Mouse (Mus musculus) heart, embryonic 15.5 days (tissue): ENCODE results near the gene Tut1. TPM values are rescaled to one million over a fixed set of nuclear protein-coding genes. Genes with fewer than 3 reads are reported as not detected.
"Not testable (repeated sequence)": the region's sequence is repeated elsewhere in the genome, so short reads cannot be mapped to it uniquely, and the experiment has no call there.

Source experiments
- ATAC-seq: fragments of 200-750 bp; cut with Nextera tagmentation; replicated peaks from 2 replicates; pipeline ENCODE4 v1.8.0; 2017; ENCODE audit warnings: low read depth, moderate TSS enrichment; ENCODE audit not compliant: insufficient number of reproducible peaks, insufficient read depth, low FRiP score
- H3K27ac ChIP-seq: fragments of 300-500 bp; sonication (generic); 2 replicates; pipeline ENCODE4 v1.5.1; 2015; ENCODE audit warnings: mild to moderate bottlenecking, inconsistent platforms
- H3K27me3 ChIP-seq: fragments of 300-500 bp; sonication (generic); 2 replicates; pipeline ENCODE4 v1.6.1; 2015; ENCODE audit warnings: inconsistent platforms
- H3K36me3 ChIP-seq: fragments of 300-500 bp; sonication (generic); 2 replicates; pipeline ENCODE4 v1.6.1; 2015; ENCODE audit warnings: mild to moderate bottlenecking, inconsistent platforms
- H3K4me1 ChIP-seq: fragments of 300-500 bp; sonication (generic); replicated peaks from 2 replicates; pipeline ENCODE4 v1.6.1; 2015; ENCODE audit warnings: inconsistent platforms
- H3K4me2 ChIP-seq: fragments of 300-500 bp; sonication (generic); 2 replicates; pipeline ENCODE4 v1.6.1; 2015; ENCODE audit warnings: inconsistent platforms, mild to moderate bottlenecking, moderate library complexity
- H3K4me3 ChIP-seq: fragments of 300-500 bp; sonication (generic); 2 replicates; pipeline ENCODE4 v1.5.1; 2015; ENCODE audit warnings: mild to moderate bottlenecking, inconsistent platforms
- H3K9ac ChIP-seq: fragments of 300-500 bp; sonication (generic); 2 replicates; pipeline ENCODE4 v1.6.1; 2015; ENCODE audit warnings: mild to moderate bottlenecking, inconsistent platforms
- H3K9me3 ChIP-seq: fragments of 300-500 bp; sonication (generic); replicated peaks from 2 replicates; pipeline ENCODE4 v1.6.1; 2016; ENCODE audit warnings: inconsistent platforms
- WGBS: fragments of 180-500 bp; shearing (Covaris S2); methylation state at CpG from one replicate; pipeline ENCODE4 v1.1.7; 2015; ENCODE audit warnings: mixed read lengths; 5-methylcytosine and 5-hydroxymethylcytosine counted together
- polyA plus RNA-seq: library from polyadenylated mRNA; unstranded; fragments of >200 nt; fragmentation: Nextera tagmentation; extraction: Ambion mirVana; gene quantifications from 2 replicates; pipeline ENCODE4 v1.2.1, GENCODE M21; 2015

Tut1 gene
- polyA plus RNA-seq, 1 experiment from 2014 or later, result 13.7 TPM

GRCm38 (mm10) chr19:8993625-8993912, 39.9 kb downstream of the Tut1 start:
- no peak for ATAC-seq
- H3K4me2 ChIP-seq, result peak overlapping the region; percentile 70
- H3K36me3 ChIP-seq, result no peaks in the 10 kb centered on the region
- no peak overlapping the region for H3K9ac ChIP-seq
- H3K4me3 ChIP-seq, result 0 out of 2 replicates have a peak overlapping the region, but pooled peaks have one; percentile 9
- WGBS, result 79% methylated on average over 2 of the region's 2 CpGs
- peak overlapping the region; percentile 97 for H3K27ac ChIP-seq
- no peaks in the 10 kb centered on the region for H3K27me3 ChIP-seq
- H3K9me3 ChIP-seq, result no peaks in the 10 kb centered on the region
- H3K4me1 ChIP-seq, result peaks cover 80% of the 10 kb centered on the region

GRCm38 (mm10) chr19:8994813-8995607, 41.4 kb downstream of the Tut1 start:
- no peaks in the 10 kb centered on the region for H3K9me3 ChIP-seq
- peaks cover 8% of the 10 kb centered on the region for H3K36me3 ChIP-seq
- H3K27ac ChIP-seq, result no peak overlapping the region
- no peak for ATAC-seq
- H3K4me1 ChIP-seq, result peaks cover 83% of the 10 kb centered on the region
- no peaks in the 10 kb centered on the region for H3K27me3 ChIP-seq
- H3K4me2 ChIP-seq, result no peak overlapping the region
- H3K4me3 ChIP-seq, result no peak overlapping the region
- H3K9ac ChIP-seq, result peak overlapping the region; percentile 4; the same call in 1 of the 2 replicates
- WGBS, result 69% methylated on average over 10 of the region's 10 CpGs

GRCm38 (mm10) chr19:8996601-8997000, 43.0 kb downstream of the Tut1 start:
- Histone ChIP-seq H3K36me3 (peaks cover 24% of the 10 kb centered on the region), H3K27ac (peak overlapping the region; percentile 67; the same call in 1 of the 2 replicates), H3K9me3 (no peaks in the 10 kb centered on the region), H3K4me2 (no peak overlapping the region), H3K27me3 (no peaks in the 10 kb centered on the region), H3K4me3 (no peak overlapping the region), H3K4me1 (peaks cover 73% of the 10 kb centered on the region), H3K9ac (no peak overlapping the region)
- 96% methylated on average over 6 of the region's 6 CpGs for WGBS
- no peak for ATAC-seq

GRCm38 (mm10) chr19:8997546-8997945, 43.9 kb downstream of the Tut1 start:
- Histone ChIP-seq H3K4me2 (peak overlapping the region; percentile 40), H3K27ac (peak overlapping the region; percentile 67), H3K4me3 (no peak overlapping the region), H3K9ac (no peak overlapping the region), H3K9me3 (no peaks in the 10 kb centered on the region), H3K27me3 (no peaks in the 10 kb centered on the region), H3K36me3 (peaks cover 34% of the 10 kb centered on the region), H3K4me1 (peaks cover 64% of the 10 kb centered on the region)
- WGBS, result 31% methylated on average over 4 of the region's 4 CpGs
- ATAC-seq, result peak; percentile 86

GRCm38 (mm10) chr19:8998546-8998945, 44.9 kb downstream of the Tut1 start:
- peak overlapping the region; percentile 67; the same call in 1 of the 2 replicates for H3K27ac ChIP-seq
- no peaks in the 10 kb centered on the region for H3K9me3 ChIP-seq
- ATAC-seq, result no peak
- peaks cover 54% of the 10 kb centered on the region for H3K4me1 ChIP-seq
- H3K4me2 ChIP-seq, result no peak overlapping the region
- H3K27me3 ChIP-seq, result no peaks in the 10 kb centered on the region
- no peak overlapping the region for H3K9ac ChIP-seq
- WGBS, result 85% methylated on average over 6 of the region's 6 CpGs
- H3K4me3 ChIP-seq, result no peak overlapping the region
- H3K36me3 ChIP-seq, result peaks cover 44% of the 10 kb centered on the region

GRCm38 (mm10) chr19:8999223-8999622, 45.6 kb downstream of the Tut1 start:
- Histone ChIP-seq H3K27ac (no peak overlapping the region), H3K4me2 (no peak overlapping the region), H3K4me3 (no peak overlapping the region), H3K36me3 (peaks cover 50% of the 10 kb centered on the region), H3K9me3 (no peaks in the 10 kb centered on the region), H3K9ac (no peak overlapping the region), H3K4me1 (peaks cover 48% of the 10 kb centered on the region), H3K27me3 (no peaks in the 10 kb centered on the region)
- ATAC-seq, result no peak
- 73% methylated on average over 4 of the region's 4 CpGs for WGBS

GRCm38 (mm10) chr19:9006915-9007314, 53.3 kb downstream of the Tut1 start:
- H3K9me3 ChIP-seq, H3K4me3 ChIP-seq, H3K4me1 ChIP-seq, H3K27me3 ChIP-seq, ATAC-seq, H3K27ac ChIP-seq, H3K4me2 ChIP-seq, H3K9ac ChIP-seq: not testable (repeated sequence)
- H3K36me3 ChIP-seq, result peaks cover 70% of the 10 kb centered on the region
- 90% methylated on average over 2 of the region's 2 CpGs for WGBS

Other genes with a start within 250 kb of the Tut1 start
- gene Slc3a2, start 230.5 kb upstream of the Tut1 start, polyA plus RNA-seq, result 59.4 and 71.5 TPM in 2 replicates
- 42.8 and 59.3 TPM in 2 replicates for gene Wdr74, start 218.0 kb upstream of the Tut1 start, polyA plus RNA-seq
- gene 1700092M07Rik, start 213.1 kb upstream of the Tut1 start, polyA plus RNA-seq, result 0.69 and 1.9 TPM in 2 replicates
- 81.0 and 92.0 TPM in 2 replicates for gene Stx5a, start 212.4 kb upstream of the Tut1 start, polyA plus RNA-seq
- 100 and 132 TPM in 2 replicates for gene Nxf1, start 196.8 kb upstream of the Tut1 start, polyA plus RNA-seq
- gene Tmem223, start 182.9 kb upstream of the Tut1 start, polyA plus RNA-seq, result 154 and 157 TPM in 2 replicates
- gene Tmem179b, start 179.4 kb upstream of the Tut1 start, polyA plus RNA-seq, result 47.6 and 60.3 TPM in 2 replicates
- 15.4 and 18.8 TPM in 2 replicates for gene Taf6l, start 167.4 kb upstream of the Tut1 start, polyA plus RNA-seq
- 118 and 126 TPM in 2 replicates for gene Polr2g, start 155.3 kb upstream of the Tut1 start, polyA plus RNA-seq
- 3.5 and 3.8 TPM in 2 replicates for gene Zbtb3, start 151.3 kb upstream of the Tut1 start, polyA plus RNA-seq
- 30.9 and 36.2 TPM in 2 replicates for gene Ttc9c, start 134.5 kb upstream of the Tut1 start, polyA plus RNA-seq
- 2.6 and 3.1 TPM in 2 replicates for gene Hnrnpul2, start 133.8 kb upstream of the Tut1 start, polyA plus RNA-seq
- gene AC129217.1, start 124.1 kb upstream of the Tut1 start, polyA plus RNA-seq, result 0.36 TPM in 1 of 2 replicates, not detected in the other
- 36.4 and 47.0 TPM in 2 replicates for gene Bscl2, start 116.4 kb upstream of the Tut1 start, polyA plus RNA-seq
- 1.3 and 5.0 TPM in 2 replicates for gene Gng3, start 114.7 kb upstream of the Tut1 start, polyA plus RNA-seq
- 1.8 and 2.4 TPM in 2 replicates for gene Lrrn4cl, start 103.1 kb upstream of the Tut1 start, polyA plus RNA-seq
- gene Ubxn1, start 82.4 kb upstream of the Tut1 start, polyA plus RNA-seq, result 120 and 127 TPM in 2 replicates
- gene Uqcc3, start 72.9 kb upstream of the Tut1 start, polyA plus RNA-seq, result 54.8 and 63.4 TPM in 2 replicates
- gene Lbhd1, start 70.1 kb upstream of the Tut1 start, polyA plus RNA-seq, result 35.8 and 44.8 TPM in 2 replicates
- not detected in 2 replicates for gene Gm49403, start 69.9 kb upstream of the Tut1 start, polyA plus RNA-seq
- 44.7 and 51.9 TPM in 2 replicates for gene 1810009A15Rik, start 65.0 kb upstream of the Tut1 start, polyA plus RNA-seq
- not detected in 2 replicates for gene Gm49416, start 64.9 kb upstream of the Tut1 start, polyA plus RNA-seq
- gene Ints5, start 60.8 kb upstream of the Tut1 start, polyA plus RNA-seq, result 21.2 and 29.4 TPM in 2 replicates
- gene Ganab, start 55.8 kb upstream of the Tut1 start, polyA plus RNA-seq, result 50.0 and 67.9 TPM in 2 replicates
- gene B3gat3, start 33.5 kb upstream of the Tut1 start, polyA plus RNA-seq, result 33.3 and 38.1 TPM in 2 replicates
- gene Rom1, start 24.5 kb upstream of the Tut1 start, polyA plus RNA-seq, result 1.9 and 2.3 TPM in 2 replicates
- gene Eml3, start 24.3 kb upstream of the Tut1 start, polyA plus RNA-seq, result 12.7 and 21.9 TPM in 2 replicates
- 74.2 and 99.5 TPM in 2 replicates for gene Mta2, start 12.0 kb upstream of the Tut1 start, polyA plus RNA-seq
- 216 and 256 TPM in 2 replicates for gene Eef1g, start 13.2 kb downstream of the Tut1 start, polyA plus RNA-seq
- 31.4 and 38.4 TPM in 2 replicates for gene Ahnak, start 35.4 kb downstream of the Tut1 start, polyA plus RNA-seq
- gene Scgb1a1, start 134.1 kb downstream of the Tut1 start, polyA plus RNA-seq, result 0.30 and 0.44 TPM in 2 replicates
- 15.4 and 16.1 TPM in 2 replicates for gene Asrgl1, start 181.8 kb downstream of the Tut1 start, polyA plus RNA-seq